Mouse (Mus musculus) mature B cell (primary cell): ENCODE data around the gene Pdcd2l.

ENCODE experiments used
- in situ Hi-C: fragments of 300-500 bp; cut with MboI; formaldehyde crosslinking; loops from 2 replicates; pipeline ENCODE4 v1.14.3; 2019

The Pdcd2l gene

DNA sequence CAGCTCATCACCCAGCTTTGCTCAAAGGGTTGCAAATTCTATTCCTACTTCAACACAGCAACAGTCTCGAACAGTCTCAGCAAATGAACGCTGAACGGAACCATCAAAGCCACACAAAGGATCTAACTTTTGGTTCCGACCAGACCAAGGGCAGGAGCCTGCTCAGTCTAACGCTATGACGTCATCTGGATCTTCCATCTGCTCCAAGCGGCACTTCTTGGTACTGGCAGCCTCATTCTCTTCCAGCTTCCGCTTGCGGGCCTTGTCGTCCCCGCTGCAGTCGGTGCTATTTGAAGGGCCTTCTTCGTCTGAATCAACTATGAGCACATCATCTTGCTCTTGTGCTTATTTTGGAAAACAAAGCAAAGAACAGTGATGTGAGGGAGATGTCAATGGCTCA is 55.3 kb downstream of the Pdcd2l start:
- in situ Hi-C loops, result no loop called here

DNA sequence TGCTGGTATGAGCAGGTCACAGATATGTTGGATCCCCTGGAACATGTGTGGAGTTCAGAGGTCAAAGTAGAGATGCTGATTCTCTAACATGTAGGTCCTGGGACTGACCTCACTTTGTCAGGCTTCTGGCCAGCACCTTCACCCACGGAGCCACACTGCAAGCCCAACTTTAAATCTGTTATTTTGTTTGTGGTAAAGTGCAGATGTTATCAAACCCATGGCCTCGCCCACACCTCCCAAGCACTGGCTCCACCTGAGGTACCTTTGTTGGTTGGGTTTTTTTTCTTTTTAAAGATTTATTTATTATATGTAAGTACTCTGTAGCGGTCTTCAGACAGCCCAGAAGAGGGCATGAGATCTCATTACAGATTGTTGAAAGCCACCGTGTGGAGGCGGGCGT is 57.0 kb downstream of the Pdcd2l start:
- in situ Hi-C loops, result no loop called here
